Mouse (Mus musculus) testis, adult 2 months (tissue): ENCODE results near the gene Oscp1. TPM values are rescaled to one million over a fixed set of nuclear protein-coding genes. Genes with fewer than 3 reads are reported as not detected.

Experiments used
- H3K27ac ChIP-seq: fragments of 200-500 bp; 2 replicates; pipeline ENCODE4 v1.5.1; 2012; ENCODE audit warnings: low read depth, low read length; ENCODE audit not compliant: control insufficient read depth, insufficient read depth
- H3K27me3 ChIP-seq: fragments of 200-500 bp; 2 replicates; pipeline ENCODE4 v1.6.1; 2012; ENCODE audit warnings: mild to moderate bottlenecking, low read length, moderate library complexity; ENCODE audit not compliant: control insufficient read depth, insufficient read depth
- H3K36me3 ChIP-seq: fragments of 200-500 bp; 2 replicates; pipeline ENCODE4 v1.6.1; 2012; ENCODE audit warnings: mild to moderate bottlenecking, low read length; ENCODE audit not compliant: control insufficient read depth, insufficient read depth
- H3K4me1 ChIP-seq: fragments of 200-500 bp; 2 replicates; pipeline ENCODE4 v1.6.1; 2012; ENCODE audit warnings: low read length; ENCODE audit not compliant: control insufficient read depth, insufficient read depth
- H3K4me3 ChIP-seq: fragments of 200-500 bp; 2 replicates; pipeline ENCODE4 v1.5.1; 2012; ENCODE audit warnings: low read depth, mild to moderate bottlenecking, low read length, moderate library complexity, mixed read lengths; ENCODE audit not compliant: control insufficient read depth
- CTCF ChIP-seq: fragments of 200-500 bp; IDR thresholded peaks from 2 replicates; pipeline ENCODE4 v1.5.1; 2012; ENCODE audit warnings: low read depth, mild to moderate bottlenecking, inconsistent platforms, low read length, moderate library complexity; ENCODE audit not compliant: control insufficient read depth, insufficient read depth, insufficient replicate concordance
- POLR2A ChIP-seq: fragments of 200-500 bp; IDR thresholded peaks from 2 replicates; pipeline ENCODE4 v1.6.1; 2012; ENCODE audit warnings: low read depth, mild to moderate bottlenecking, inconsistent platforms, low read length, moderate library complexity; ENCODE audit not compliant: control insufficient read depth
- polyA plus RNA-seq: library from polyadenylated mRNA; depleted of rRNA; stranded (reverse); fragments of >200 nt; gene quantifications from 2 replicates; pipeline ENCODE4 v1.2.3, GENCODE M21; 2012; rRNA removed

The Oscp1 gene
- polyA plus RNA-seq, 1 experiment: 189 TPM

GRCm38 (mm10) chr4:126134639-126135038 lies 76.3 kb downstream of the Oscp1 start:
- TF ChIP-seq CTCF (no peak), POLR2A (no peak)
- Histone ChIP-seq H3K4me3 (no peak overlapping the region), H3K27ac (no peak overlapping the region), H3K27me3 (no peaks in the 10 kb centered on the region), H3K4me1 (no peaks in the 10 kb centered on the region), H3K36me3 (peaks cover 4% of the 10 kb centered on the region)

DNA sequence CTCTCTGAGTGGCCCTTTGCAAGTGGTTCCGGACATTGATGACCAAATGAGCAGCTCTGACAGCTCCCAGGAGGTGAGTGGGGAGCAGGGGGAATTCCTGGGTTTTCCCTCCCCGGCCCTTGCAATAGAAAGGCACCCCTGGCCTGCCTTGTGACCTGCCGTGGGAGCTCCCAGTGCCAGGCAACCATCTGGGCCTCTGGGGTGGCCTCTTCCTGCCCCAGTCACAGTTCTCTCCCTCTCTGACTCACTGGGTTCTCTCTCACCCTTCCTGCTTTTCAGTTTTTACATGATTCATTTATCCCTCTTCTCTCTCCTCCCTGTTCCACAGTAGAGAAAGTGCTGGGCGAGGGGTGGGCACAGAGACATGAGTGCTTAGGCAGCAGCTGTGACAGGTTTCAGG lies 79.4 kb downstream of the Oscp1 start:
- Histone ChIP-seq H3K27ac (no peak overlapping the region), H3K36me3 (peaks cover 4% of the 10 kb centered on the region; the same call in 1 of the 2 replicates), H3K4me1 (no peaks in the 10 kb centered on the region), H3K27me3 (no peaks in the 10 kb centered on the region), H3K4me3 (no peak overlapping the region)
- no peak for TF ChIP-seq POLR2A
- no peak for TF ChIP-seq CTCF

DNA sequence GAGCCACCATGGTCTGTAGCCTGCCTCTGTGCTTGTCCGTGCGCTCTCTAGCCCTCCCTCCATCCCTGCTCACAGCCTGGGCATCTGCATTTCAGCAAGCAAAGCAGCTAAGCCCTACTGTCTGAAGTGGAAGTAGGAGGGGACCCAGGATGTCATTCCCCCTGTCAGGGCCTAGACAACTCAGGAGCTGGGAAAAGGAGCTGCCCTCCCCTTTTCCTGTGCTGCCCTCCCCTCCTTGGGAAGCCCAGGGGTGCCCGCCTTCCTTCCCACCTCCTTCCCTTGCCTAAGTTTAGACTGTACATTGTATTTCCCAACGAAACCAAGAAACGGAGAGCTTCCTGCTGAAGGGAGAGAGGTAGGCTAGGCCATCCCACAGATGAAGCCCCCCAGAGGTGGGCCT lies 82.7 kb downstream of the Oscp1 start:
- no peaks in the 10 kb centered on the region for H3K27me3 ChIP-seq
- peak overlapping the region; percentile 36 for H3K27ac ChIP-seq
- H3K36me3 ChIP-seq: peaks cover 4% of the 10 kb centered on the region; the same call in 1 of the 2 replicates
- H3K4me1 ChIP-seq: no peaks in the 10 kb centered on the region
- H3K4me3 ChIP-seq: no peak overlapping the region
- TF ChIP-seq POLR2A (no peak), CTCF (no peak)

Other genes starting within 250 kb of the Oscp1 start
- gene Csf3r, start 34.0 kb upstream of the Oscp1 start, polyA plus RNA-seq: 0.59 and 0.80 TPM in 2 replicates
- gene Mrps15, start 11.6 kb upstream of the Oscp1 start, polyA plus RNA-seq: 30.4 and 33.9 TPM in 2 replicates
- gene Lsm10, start 38.1 kb downstream of the Oscp1 start, polyA plus RNA-seq: 41.9 and 43.5 TPM in 2 replicates
- 33.5 and 33.9 TPM in 2 replicates for gene Stk40, start 45.4 kb downstream of the Oscp1 start, polyA plus RNA-seq
- 5.4 and 6.2 TPM in 2 replicates for gene Eva1b, start 89.2 kb downstream of the Oscp1 start, polyA plus RNA-seq
- gene Sh3d21, start 104.9 kb downstream of the Oscp1 start, polyA plus RNA-seq: 285 and 337 TPM in 2 replicates
- 48.4 and 56.8 TPM in 2 replicates for gene Thrap3, start 144.2 kb downstream of the Oscp1 start, polyA plus RNA-seq
- gene Map7d1, start 197.8 kb downstream of the Oscp1 start, polyA plus RNA-seq: 6.0 and 7.5 TPM in 2 replicates
- gene Trappc3, start 203.8 kb downstream of the Oscp1 start, polyA plus RNA-seq: 20.1 and 20.5 TPM in 2 replicates
- gene Col8a2, start 228.2 kb downstream of the Oscp1 start, polyA plus RNA-seq: 0.42 and 0.48 TPM in 2 replicates